Mouse (Mus musculus) retina, postnatal 7 days (tissue): ENCODE data around the gene Taf3.
A peak's percentile ranks its signal among the peaks of the same experiment; 100 is the strongest.

ENCODE experiments used
- DNase-seq: peaks from one replicate; pipeline ENCODE4 v3.0.0-alpha.2; 2012; ENCODE audit warnings: low read depth, low spot score

The Taf3 gene

DNA sequence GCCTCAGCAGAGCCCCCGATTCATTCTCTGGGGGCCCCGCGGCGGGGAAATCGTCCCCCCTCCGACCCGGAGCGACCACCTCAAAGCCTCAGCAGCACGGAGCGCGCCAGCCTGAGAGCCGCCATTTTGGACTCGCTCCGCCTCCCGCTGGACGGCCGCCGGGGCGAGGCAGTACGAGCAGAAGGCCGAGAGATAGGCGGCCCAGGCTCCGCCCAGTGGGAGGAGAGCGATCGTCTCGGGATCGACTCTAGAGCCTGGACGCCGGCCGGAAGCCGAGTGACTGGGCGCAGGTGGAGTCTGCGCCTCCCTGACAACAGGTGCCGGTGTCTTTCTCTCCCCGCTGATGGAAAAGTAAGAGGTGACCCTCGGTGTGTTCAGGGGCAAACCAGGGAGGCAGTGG lies at the start of gene Taf3:
TSS of gene Taf3 (minus strand) at position 136 of the 400 bp plus-strand sequence.
- peak; percentile 81 for DNase-seq

DNA sequence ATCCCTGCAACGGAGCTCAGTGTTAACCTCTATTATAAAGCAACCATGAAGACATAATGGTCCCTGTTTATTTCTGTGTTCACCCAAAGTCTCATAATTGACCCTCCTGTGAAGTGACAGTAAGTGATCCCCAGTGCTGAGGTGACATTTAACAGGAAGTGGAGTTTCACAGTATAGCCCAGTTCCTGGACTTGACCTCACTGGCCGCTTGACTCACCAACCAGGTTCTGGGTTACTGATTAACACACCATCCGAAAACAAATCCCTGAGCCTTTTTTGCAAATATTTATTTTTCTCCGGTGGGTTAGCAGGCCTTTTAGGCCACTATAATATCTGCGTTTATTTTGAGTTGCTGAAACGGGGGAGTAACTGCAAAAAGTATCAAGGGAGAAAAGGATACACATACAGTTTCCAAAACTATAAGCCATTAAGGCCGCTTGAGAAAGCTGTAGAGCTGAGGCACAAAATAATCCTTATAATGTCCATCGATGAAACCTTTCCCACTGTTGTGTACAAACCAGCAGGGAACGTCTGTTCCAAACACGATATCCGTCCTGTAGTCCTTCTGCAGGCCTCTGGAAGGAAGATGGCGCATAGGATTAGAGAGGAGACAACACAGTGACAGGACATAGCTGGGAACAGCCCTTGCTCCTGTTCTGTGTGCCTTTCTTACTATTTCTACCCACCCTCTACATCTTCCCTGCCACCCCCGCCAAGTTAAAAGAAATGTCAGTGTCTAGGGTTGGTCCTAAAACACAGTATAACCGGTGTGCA lies 46.1 kb upstream of the Taf3 start:
- no peak for DNase-seq

DNA sequence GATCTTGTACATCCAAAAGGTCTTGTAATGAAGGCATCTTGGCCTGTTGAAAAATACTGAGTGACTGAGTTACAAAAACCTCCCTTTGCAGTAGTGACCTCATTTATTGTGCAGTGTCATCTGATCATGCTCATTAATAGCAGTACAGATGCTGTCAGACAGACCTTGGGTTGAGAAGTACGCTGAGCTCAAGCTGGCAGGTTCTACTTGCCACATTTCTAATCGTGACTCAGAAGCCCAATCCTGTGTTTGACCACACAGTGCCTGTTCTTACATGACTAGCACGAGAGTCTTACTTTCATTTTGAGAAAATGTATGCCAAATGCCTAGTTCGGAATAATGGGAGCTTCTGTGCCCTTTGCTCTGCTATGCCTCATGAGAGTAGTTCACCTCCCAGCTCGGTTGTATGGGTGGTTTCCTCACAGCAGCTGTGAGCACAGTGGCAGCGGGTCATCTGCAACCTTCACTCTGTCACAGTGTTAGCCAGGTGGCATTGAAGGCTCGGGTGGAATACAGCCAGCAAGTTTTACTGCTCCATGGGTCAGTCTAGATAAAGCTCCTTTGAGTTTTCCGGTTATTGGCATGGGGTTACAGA lies 39.0 kb upstream of the Taf3 start:
- DNase-seq = no peak

DNA sequence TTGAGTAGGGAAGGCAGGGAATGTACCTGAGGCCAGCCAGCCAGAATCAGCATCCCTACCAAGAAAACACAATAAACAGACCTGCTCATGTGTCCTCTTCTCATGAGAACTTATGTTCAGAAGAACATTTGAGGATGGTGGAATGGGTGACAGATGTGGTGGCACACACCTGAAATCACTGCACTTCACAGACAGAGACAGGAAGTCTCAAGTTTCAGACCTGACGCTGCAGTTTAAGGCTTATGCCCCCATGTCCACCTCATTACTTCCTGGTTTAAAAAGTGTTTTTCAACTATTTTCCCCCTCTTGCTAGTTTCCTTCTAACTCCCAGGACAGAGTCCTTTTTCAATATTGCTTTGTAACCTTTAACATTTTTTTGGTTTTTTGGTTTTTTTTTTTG lies 34.3 kb upstream of the Taf3 start:
- DNase-seq = no peak

DNA sequence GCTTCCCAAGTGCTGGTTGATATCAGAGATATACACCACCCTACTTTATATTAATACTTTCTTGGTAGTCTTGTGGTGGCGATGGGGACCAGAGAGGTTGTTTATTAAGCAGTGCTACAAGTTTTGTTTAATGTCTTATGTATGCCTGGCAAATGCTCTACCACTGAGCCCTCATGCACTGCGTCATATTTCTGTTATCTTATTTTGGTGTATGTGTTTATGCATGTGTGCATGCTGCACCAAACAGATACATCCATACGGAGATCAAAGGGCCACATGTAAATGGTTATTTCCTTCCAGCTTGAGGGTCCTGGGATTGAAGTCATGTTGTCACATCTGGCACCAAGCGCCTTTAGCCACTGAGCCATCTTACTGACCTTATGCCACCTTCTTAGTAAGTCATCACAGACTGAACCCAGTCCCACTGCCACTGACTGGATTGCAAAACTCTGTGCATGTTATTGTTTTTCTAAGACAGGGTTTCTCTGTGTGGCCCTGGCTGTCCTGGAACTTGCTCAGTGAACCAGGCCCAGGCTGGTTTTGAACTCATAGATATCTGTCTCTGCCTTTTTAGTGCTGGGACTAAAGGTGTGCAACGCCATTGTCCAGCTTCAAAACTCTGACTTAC lies 33.2 kb upstream of the Taf3 start:
- DNase-seq = no peak

DNA sequence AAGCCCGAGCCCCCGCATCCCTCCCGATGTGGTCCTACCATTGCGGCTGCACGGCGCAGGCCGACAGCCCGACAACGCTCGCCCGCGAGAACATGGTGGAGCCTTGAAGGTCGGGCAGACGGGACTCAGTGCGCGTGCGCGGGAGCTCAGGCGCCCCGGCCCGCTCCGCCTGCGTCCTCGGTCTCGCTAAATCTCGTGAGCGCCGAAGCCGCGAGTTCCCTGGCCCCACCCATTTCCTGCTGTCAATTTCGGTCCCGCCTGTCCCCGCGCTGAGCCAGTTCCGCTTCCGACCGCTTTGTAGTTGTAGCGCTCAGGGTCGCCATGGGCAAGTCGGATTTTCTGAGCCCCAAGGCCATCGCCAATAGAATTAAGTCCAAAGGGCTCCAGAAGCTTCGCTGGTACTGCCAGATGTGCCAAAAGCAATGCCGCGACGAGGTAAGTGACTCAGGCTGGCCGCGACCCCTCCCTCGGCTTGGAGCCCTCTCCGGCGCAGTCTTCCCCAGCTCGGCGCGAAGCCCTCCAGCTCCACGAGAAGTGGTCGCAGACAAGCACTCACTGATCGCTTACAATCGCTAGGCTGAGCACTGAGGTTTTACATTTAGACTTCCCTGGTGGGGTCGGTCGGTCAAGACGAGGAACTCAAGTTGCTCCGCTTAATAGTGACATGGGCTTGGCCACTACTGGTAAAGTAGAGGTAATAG lies 32.1 kb upstream of the Taf3 start, which contains the start of the genes Atp5c1 and Kin:
TSS of gene Atp5c1 (minus strand) at position 201 of the 701 bp plus-strand sequence.
TSS of gene Kin (plus strand) at position 284 of the 701 bp plus-strand sequence.
- DNase-seq = peak; percentile 96

DNA sequence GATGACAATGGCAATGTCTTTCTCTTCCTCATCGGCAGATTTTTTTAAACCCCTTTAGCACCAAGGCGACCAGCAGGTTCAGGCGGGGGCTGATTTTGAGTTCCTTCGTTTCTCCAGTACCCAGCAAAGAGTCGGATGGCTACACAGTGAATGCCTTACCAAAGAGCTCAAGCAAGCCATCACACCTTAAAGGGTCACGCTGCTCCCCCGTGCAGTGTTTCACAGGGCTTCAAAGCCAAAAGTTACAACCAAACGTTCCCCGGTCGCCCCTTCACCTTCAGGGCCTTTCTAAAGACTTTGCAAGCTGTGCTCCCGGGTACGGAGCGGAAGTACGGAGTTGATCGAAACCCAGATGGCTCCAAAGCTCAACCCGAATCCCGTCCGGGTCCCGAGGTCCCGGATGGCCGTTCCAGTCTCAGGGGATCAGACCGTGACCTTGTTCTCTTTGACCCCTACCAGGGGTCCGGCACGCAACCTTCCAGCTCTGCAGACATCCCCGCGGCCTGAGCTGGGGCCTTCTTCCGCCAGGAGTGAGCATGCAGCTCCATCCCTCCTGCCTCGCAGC lies 31.4 kb upstream of the Taf3 start:
- DNase-seq = no peak

DNA sequence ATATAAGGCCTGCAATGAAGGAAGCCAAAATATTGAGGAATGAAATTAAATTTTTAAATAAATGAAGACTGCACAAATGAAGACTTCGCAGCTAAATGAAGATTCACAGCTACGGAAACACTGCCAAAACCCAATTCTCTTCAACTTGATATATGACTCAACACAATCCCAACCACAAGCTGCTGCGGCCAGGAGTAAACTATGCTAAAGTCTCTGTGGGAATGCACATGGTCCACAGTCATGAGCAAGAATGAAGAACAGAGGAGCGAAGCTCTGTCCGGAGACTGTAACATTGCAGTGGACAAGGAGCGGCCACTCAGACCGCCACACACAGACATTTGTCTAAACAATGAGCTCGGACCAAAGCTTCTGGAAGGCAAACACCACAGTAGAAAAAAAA lies 28.3 kb upstream of the Taf3 start:
- DNase-seq = no peak

DNA sequence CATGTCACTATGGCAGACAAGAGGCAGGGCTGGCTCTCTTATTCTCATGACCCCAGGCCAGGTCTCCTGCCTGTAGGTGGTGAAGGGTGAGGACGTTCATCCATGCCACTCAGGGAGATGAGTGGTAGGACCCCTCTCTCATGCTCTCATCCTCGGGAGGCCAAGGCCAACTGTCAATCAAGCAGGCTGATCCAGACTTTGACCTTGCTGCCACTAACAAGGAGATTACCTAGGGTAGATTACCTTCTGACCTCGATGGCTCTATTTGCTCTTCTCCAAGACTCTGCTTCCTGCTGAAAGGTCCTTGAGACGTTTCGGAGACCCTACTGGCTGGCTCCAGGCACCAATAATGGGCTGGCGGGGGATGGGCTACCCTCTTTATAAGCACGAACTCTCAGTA lies 26.1 kb upstream of the Taf3 start:
- DNase-seq = no peak

DNA sequence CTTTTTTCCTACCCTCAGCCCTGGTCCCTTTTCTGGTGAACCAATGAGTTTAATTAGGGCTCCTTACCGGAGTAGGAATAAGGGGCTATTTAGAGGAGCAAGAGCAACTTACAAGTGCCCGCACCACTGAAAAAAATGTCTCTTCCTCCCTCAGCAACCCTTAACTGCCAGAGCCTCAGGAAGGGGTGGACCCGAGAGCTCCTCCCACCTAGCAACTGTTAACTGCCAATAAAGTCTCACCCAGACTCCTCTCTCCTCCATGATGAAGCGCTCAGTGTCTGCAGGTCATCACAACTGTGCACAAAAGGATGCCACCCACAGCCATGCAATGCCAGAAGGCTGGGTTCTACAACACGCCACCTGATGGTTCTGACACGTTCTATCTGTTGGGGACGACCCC lies 23.4 kb upstream of the Taf3 start:
- no peak for DNase-seq

DNA sequence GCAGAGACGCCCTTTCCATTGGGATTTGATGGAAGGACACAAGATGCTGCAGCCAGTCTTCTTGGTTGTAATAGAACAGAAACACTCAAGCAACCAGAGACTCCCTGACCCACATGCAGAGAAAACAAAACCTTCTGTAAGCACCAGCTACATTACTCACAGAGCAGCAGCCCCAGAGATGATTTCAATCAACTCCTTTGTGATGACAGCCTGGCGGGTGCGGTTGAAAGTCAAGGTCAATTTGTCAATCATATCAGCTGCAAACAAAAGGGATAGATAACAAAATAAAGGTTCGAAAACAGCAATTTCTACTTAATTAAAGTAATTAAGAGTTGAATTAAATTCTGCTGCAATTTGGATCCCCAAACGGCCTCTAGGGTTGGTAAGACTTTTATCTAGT lies 10.4 kb upstream of the Taf3 start:
- no peak for DNase-seq

DNA sequence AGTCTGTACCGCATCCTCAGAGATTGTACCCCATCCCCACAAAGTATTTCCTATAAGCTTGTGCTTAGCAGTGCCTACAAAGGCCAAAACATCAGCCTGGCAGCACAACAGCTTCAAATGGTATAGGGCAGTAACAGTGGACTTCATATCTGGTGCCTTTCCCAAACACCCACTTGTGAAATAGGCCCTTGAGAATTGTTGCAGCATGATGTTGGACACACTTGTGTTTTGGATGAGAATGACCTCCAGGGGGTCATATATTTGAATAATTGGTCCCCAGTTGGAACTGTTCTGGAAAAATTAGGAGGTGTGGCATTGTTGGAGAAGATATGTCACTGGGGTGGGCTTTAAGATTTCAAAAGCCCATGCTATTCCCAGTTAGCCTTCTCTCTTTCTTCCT lies 3.6 kb upstream of the Taf3 start:
- no peak for DNase-seq

DNA sequence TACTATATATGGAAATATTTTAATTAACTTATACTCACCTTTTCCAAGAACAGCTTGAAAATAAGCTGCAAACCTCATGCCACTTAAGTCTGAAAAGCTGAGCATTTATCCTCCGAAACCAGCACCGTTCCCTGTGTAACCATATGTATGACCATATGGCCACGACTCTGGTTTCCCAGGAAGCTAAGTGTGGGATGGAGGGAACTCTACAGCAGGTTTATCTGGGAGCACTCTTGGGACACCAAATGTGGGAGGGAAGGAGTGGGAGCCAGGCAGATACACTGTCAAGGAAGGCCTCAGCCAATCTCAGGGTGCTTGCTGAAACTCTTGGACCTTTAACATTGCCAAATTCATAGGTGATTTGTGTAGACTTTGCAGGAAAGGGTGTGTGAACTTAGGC lies 2.5 kb upstream of the Taf3 start:
- no peak for DNase-seq

DNA sequence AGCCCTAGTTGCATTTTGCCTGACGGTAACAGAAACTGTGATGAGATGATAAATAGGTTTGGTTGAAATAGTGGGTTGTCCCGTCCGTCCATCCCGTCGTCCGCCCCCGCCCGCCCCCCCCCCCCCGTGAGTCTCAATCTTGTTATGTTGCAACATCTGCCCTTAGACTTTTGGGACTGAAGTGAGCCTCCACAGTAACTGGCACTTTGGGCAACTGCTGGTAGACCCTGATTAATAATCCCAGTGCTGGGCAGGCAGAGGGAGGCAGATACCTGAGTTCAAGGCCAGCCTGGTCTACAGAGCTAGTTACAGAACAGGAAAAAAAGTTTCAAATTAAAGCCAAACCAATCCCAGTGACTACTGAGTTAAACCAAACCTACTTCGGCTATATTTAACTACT lies 1.1 kb upstream of the Taf3 start:
- no peak for DNase-seq

DNA sequence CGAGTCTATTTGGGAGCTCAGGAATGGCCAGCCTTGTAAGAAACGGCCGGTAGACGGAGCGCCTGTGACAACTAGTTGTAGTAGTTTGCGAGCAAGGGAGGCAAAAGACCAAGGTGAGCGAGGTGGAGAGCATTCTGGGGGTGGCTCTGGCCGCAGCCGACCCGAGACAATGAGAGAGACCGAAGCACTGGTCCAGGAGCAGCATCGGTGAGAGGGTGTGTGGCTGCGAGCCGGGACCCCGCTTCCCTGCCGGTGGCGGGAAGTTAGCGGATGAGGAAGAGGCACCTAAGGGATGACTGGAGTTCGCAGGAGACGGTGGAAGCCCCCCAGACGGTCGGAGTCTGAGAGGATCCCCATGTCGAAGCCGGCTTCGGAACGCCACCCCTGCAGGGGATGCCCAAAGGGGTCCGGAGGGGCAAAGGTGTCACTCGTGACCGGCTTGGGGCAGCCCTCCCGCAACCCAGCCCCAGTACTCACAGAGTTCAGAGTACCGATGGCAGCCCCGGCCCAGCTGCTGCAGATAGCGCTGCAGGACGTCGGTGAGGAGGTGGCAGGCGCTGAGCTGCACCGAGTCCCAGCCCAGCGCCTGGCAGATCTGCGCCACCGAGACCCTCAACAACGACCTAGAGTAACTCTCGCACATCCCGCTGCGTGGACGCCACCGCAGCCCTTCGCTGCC lies 499 bp downstream of the Taf3 start:
- no peak for DNase-seq

DNA sequence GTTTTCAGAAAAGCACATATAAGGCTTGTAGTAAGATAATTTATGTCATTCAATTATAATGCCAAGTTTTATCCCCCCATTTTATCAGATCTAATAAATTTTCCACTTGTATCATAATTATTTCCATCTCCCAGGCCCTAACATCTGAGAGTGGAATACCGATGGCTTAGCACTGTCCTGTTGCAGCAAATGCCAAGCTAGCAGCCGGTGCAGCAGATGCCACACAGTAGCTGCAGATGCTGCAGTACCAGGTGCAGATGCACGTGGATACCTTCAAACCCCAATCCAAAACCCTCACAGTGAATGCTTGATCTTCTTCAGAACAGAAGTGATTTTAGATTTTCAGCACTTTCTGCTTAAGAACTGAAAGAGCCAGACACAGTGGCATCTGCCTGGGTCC lies 13.4 kb downstream of the Taf3 start:
- DNase-seq = no peak

DNA sequence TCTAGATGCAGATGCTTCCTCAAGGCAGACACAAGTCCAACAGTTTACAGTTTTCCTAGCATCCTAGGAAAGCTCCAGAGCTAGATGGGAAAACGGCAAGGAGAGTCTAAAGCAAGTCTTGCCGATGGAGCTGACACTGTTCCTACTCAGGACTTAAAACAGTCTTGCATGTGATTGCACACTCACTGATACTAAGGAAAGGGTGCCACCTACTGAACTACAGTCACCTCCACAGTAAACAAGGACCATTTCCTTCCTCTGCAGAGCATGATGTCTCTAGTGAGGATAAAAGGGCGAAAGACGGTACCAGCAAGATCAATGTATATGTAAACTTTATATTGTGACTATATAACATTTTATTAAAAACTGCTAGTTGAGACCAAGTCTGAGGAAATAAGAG lies 14.7 kb downstream of the Taf3 start:
- DNase-seq = no peak

DNA sequence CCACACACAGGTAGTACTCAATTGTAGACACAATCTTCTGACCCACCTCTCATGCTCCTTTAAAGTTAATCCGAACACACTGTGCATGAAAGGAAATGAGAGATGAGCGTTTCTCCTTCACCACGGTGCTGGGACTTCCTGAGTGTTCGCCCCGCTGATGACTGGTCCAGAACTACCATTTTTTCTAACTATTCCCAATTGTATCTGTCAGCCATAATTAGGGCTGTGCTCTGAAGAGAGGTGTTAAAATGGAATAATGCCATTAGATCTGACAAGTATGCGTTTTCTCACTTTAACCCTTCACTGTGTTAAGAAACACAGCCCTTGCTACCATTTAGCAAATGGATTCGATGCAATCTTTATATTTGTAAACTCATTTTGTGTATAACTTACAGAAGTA lies 18.6 kb downstream of the Taf3 start:
- DNase-seq = no peak

DNA sequence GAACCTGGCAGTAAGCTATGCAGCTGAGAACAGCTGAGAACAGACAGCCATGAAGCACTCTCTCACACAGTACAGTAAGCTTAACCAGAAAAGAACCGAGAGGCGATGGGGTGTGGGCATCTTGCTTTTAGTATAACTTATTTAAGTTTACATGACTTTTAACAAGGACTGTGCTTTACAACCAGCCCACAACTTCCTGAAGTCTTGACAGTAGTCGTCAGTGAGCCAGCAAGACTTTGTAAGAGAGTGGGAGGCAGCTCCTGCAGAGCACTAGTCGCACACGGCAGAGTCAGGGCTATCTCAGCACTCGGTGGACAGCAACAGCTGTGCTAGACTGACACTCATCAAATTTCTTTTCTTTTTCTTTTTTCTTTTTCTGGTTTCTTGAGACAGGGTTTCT lies 24.1 kb downstream of the Taf3 start:
- no peak for DNase-seq

DNA sequence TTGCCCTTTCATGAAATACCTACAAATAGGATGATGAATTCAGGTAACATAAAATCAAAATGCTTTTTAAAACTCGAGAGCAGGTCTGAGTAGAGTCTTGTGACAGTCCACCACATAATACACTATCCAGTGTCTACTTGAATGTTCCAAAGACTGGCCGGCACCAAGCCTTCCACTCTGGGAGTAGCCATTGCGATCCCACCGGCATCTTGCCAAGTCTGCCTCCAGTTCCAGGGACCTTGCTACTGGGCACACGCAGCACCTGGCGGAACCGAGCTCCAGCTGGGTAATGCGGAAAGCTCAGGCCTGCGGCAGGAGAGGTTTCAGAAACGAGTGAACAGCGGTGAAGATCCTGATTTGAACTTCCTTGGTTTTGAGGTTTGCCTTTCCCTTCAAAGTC lies 27.1 kb downstream of the Taf3 start:
- DNase-seq = no peak

DNA sequence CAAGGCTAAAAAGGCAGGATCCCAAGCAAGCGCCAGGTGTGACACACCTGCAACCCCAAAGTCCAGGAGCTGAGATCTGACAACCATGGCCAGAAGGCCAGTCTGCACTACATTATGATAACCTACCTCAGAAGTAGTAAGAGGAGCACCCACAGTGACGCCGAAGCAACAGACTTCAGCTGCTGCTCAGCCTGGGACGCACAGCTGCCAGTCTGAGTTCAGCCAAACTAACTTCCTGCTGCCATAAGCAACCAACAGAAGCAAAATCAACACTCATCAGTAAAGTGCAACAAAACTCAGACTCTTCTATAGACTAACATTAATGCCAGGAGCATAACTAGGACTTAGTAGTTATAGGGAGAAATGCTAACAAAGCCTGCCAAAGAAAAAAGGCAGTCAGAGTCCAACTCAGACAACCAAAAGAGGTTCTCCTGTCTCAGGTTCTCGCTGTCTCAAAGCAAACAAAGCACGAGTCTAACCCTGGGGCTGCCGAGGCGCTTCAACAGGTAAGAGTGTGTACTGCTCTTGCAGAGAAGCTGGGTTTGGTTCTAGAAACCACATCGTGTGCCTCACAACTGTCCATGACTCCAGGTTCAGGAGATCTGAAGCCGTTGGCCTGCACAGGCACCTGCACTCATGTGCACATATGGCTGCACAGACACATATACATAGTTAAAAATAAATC lies 33.3 kb downstream of the Taf3 start:
- DNase-seq = no peak
